Mouse (Mus musculus) brain, embryonic 14.5 days (tissue): ENCODE results near the gene Tnfrsf1a. TPM values are rescaled to one million over a fixed set of nuclear protein-coding genes. Genes with fewer than 3 reads are reported as not detected.
A peak's percentile ranks its signal among the peaks of the same experiment; 100 is the strongest.

Source experiments
- DNase-seq: peaks from one replicate; pipeline ENCODE4 v3.0.0-alpha.2; 2011; ENCODE audit warnings: low read depth
- CTCF ChIP-seq: fragments of 200-500 bp; IDR thresholded peaks from 2 replicates; pipeline ENCODE4 v1.5.1; 2012; ENCODE audit warnings: inconsistent platforms, mild to moderate bottlenecking, moderate library complexity, borderline replicate concordance; ENCODE audit not compliant: insufficient read depth, insufficient read length; ENCODE audit errors: extremely low read depth
- POLR2A ChIP-seq: fragments of 200-500 bp; IDR thresholded peaks from 2 replicates; pipeline ENCODE4 v1.6.1; 2012; ENCODE audit warnings: mild to moderate bottlenecking, inconsistent platforms, borderline replicate concordance; ENCODE audit not compliant: poor library complexity, insufficient read depth, insufficient read length, severe bottlenecking; ENCODE audit errors: extremely low read depth
- polyA plus RNA-seq: library from polyadenylated mRNA; depleted of rRNA; stranded (reverse); fragments of >200 nt; gene quantifications from 2 replicates; pipeline ENCODE4 v1.2.3, GENCODE M21; 2012

Tnfrsf1a gene
- polyA plus RNA-seq, 1 experiment, result 18.5 TPM

DNA sequence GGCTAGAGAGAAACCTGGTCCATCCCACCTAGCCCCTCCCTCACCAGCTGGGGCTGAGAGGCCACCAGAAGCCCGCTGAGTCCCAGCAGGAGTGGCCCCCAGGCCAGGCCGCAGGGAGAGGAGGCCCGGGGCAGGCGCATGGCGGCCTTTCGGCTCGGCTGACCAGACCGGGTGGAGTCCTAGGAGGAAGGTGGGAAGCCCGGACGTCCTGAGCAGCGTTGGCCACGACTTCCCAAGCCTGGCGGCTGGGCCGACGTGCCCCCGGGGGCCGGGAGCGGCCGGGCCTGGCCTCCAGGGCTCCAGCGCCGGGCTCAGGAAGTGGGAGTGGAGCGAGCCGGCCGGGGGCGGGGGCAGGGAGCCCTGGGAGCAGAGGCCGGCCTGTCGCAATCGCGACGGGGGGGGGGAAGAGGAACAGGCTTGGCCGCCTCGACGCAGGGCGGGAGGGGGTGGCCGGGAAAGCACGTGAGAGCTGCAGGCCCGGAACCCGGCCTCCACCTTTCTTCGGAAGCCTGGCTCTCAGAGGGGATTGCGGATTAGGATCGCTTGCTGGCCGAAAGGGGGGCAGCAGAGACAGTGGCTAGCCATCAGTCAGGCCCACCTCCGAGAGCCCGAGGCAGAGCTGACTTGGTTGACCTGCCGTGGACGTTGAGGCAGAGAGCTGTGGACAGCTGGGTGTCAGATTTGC, 35.5 kb upstream of the Tnfrsf1a start, which contains the start of gene Ltbr:
Gene Ltbr (minus strand): TSS at position 340 of the 685 bp plus-strand sequence.
- DNase-seq, result peak; percentile 68
- TF ChIP-seq POLR2A, result 0 out of 2 replicates have a peak, but pooled peaks have one; percentile 5
- no peak for TF ChIP-seq CTCF

DNA sequence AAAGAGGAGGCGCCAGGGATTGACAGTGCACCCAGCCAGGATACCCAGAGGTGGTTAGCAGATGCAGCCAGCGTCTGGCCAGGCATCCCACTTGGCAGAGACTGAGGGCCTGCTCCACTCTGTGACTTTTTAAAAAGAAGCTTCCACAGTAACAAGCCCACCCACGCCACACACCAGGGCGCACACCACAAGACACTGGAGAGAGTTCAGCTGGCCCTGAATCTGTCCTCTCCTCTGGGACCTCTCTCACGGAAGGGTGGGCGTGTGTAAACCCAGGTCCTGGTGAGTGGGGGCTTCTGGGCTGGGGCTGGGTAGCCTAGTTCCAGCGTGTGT, 35.0 kb upstream of the Tnfrsf1a start:
- no peak for TF ChIP-seq POLR2A
- no peak for TF ChIP-seq CTCF

DNA sequence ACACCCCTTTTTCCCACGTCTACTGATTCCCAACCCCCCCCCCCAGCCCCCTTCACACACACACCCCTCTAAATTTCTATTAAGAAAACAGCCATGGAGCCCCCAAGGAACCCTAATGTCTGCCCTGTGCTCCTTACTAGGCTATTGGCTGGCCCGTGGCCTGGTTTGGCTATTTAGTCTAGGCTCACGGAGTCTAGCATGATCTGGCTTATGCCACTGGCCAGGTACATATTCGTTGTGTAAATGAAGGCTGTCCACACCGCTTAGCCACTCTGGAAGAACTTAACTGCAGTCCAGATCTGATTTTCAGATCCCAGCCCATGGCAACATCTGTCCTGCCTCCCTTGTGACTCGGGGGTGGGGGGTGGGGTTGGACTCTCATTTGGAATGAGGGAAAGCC, 34.4 kb upstream of the Tnfrsf1a start:
- no peak for DNase-seq
- TF ChIP-seq CTCF, result no peak
- no peak for TF ChIP-seq POLR2A

More for the DNA sequence above, 35.0 kb upstream of the Tnfrsf1a start:
- no peak for DNase-seq

GRCm38 (mm10) chr6:125317077-125317476, 32.1 kb upstream of the Tnfrsf1a start:
- DNase-seq, result no peak
- TF ChIP-seq CTCF (no peak), POLR2A (no peak)

DNA sequence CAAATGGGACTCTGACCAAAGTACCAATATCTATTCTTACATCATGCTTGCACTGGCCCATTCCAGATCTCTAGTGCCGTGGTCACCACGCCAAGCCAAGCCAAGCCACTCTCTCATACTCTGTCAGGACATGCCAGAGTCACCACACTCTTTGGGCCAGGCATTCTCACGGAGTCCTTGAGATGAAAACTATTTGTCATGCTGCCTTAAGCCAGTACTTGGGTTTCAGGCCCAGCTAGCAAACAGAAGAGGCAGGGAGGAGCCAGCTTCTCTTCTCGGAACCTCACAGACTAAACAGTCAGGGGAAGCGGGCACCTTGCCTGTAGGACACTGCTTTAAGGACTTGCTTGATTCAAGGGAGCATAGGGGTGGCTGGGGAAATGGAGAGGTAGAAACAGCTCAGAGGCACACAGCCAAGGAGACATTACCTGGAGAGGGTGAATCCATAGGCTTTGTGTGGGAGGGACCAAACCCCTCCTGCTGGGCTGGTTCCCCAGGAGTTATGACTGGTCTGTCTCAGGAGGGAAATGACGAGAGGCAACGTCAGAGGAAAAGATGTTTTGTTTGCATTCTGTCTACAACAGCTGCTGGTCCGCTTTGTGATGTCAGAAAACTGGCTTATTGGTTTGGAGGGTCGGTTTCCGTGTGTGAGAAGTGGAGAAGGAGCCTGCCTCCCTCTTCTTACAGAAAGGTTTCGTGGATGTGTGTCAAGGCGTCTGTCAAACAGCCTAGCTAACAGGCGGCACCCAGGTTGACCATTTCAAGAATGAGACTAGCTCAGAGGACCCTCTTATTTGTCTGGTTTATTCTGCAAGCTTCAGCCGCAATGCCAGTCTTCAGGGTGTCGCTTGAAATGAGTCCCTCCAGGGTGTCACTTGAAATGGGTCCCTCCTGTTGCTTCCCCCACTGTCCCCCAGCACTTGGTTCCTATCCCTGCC, 29.9 kb upstream of the Tnfrsf1a start:
- TF ChIP-seq POLR2A (no peak), CTCF (no peak)
- DNase-seq, result no peak

- no peak for TF ChIP-seq POLR2A
- TF ChIP-seq CTCF, result no peak
- DNase-seq, result no peak
These were observed 29.3 kb upstream of the Tnfrsf1a start for GRCm38 (mm10) chr6:125319919-125320296.

DNA sequence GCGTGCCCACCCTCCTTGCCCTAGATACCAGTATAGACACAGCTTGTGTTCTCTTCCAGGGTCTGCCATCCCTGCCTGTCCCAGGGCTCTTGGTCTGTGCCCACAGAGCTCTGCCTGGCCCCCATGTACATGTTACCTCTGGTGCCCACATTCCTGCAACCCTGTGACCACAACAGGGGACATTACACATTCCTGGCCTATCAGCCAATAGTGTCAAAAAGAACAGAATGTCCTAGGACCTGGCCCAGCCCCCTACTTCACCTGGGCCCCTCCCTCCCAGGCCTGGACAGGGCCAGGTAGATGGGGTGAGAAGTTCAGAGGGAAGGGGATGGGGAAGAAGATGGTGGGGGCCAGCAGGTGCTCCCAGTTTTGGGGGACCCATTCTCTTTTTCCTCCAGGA, 28.8 kb upstream of the Tnfrsf1a start, which contains the start of gene Scnn1a:
Gene Scnn1a (plus strand): TSS at position 337 of the 400 bp plus-strand sequence.
- TF ChIP-seq CTCF, result no peak
- TF ChIP-seq POLR2A, result no peak
- DNase-seq, result no peak

DNA sequence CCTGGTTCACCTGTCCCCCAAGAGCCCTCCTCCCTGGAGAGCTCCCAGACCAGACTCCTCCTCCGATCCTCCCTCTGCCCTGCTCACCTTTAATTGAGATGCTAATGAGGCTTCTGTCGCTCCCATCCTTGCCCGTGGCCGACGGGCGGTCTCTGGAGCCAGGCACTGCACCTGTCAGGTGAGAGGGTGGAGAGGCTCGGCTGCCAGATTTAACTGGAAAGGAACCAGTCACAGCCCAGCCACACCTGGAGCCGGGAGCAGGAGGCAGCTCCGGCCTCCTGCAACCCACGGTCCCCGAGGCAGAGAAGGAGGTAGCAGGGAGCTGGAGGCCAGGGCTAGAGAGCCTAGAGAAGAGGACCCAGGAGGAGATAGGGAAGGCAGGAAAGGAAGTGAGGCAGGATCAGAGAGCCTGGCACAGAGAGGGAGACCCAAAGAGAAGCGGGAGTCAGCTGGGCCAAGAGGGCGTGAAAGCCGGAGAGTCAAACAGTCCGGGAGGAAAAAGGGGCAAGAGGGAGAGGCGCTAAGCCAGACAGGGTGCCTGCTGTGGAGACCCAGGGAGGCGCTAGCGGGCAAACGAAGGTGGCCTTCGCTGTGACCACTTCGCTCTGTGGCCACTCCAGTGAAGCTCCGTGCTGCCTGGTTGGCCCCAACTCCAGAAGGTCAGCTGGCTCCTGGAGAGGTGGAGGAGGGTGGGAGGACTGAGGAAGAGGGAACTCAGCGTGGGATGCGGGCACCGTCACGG, 27.9 kb upstream of the Tnfrsf1a start:
- no peak for DNase-seq
- TF ChIP-seq CTCF (no peak), POLR2A (no peak)

DNA sequence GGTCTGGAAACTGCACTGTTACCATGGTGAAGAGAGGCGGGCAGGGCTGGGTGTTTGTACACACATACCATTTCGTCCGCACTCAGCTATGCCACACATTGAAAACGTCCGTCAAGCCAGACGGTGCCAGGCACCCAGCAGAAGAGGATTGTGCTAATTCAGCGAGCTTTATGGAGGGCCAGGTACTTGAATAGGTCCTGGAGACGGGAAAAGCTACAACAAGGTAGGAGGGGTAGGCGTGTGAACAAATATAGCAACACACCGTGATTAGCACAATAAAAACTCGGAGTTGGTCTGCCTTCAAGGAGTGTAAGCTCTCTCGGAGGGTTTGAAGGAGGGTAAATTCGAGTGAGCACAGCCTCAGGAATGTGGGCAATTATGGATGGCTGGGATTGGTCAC, 26.4 kb upstream of the Tnfrsf1a start:
- no peak for DNase-seq
- TF ChIP-seq CTCF, result no peak
- no peak for TF ChIP-seq POLR2A

DNA sequence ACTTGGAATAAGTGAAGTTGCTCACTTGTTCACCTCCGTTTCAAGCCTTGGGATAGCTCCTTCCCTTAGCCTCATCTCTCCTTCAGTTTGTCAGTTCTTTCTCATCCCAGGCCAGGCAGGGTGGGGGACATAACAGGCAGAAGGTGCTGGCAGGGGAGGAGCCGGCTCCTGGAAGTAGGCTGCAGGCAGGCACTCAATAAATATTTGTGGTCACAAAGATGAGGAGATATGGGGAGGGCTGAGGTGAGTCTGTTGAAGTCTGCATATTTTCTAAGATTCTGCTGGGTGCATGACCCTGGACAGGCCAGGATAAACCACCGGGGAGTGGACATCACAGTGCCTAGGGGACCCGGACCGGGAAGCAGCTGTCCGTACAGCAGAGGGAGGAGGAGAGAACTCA, 25.6 kb upstream of the Tnfrsf1a start:
- no peak for DNase-seq
- TF ChIP-seq POLR2A (no peak), CTCF (no peak)

DNA sequence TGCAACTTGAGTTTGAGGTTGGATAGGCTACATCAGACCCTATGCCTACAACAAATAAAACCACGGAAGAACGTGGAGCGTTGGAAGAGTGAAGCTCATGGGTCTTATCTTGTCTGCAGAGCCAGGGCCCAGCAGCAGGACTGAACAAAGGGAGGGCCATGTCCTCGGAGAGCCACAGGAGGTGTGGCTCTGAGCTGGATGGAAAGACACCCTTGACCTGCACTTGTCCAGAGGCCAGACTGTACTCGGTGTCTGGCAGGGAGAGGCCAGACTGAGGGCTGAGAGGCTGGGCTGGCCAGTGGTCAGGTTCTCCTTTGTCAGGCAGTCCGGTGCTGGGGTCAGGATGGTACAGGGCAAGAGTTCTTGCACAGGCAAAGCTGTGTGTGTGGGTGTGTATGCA, 23.8 kb upstream of the Tnfrsf1a start:
- no peak for DNase-seq

GRCm38 (mm10) chr6:125328243-125328642, 20.9 kb upstream of the Tnfrsf1a start:
- DNase-seq, result no peak
- TF ChIP-seq CTCF, result no peak
- no peak for TF ChIP-seq POLR2A

More for the DNA sequence above, 23.8 kb upstream of the Tnfrsf1a start:
- TF ChIP-seq CTCF, result no peak
- no peak for TF ChIP-seq POLR2A
